Mouse (Mus musculus): ENCODE results near the gene Fgfr2.

Gene Fgfr2

GRCm38 (mm10) chr7:132701412-132701811 lies 421.7 kb downstream of the Fgfr2 start:
- CTCF ChIA-PET = no interaction called here

GRCm38 (mm10) chr7:132700107-132700506 lies 423.0 kb downstream of the Fgfr2 start:
- CTCF ChIA-PET = interaction anchor here (0.6 to 1.0 kb wide), 2 partner anchors 54 to 86 kb away, joined by 3 to 4 read pairs; no protein-coding TSS in a partner anchor

- CTCF ChIA-PET = interaction anchor here (0.6 to 1.0 kb wide), 2 partner anchors 54 to 87 kb away, joined by 3 to 4 read pairs; no protein-coding TSS in a partner anchor
Measured at GRCm38 (mm10) chr7:132699639-132700038, 423.5 kb downstream of the Fgfr2 start.

- CTCF ChIA-PET = interaction anchor here (0.9 to 1.0 kb wide), 2 partner anchors 37 to 87 kb away, joined by 3 read pairs; no protein-coding TSS in a partner anchor
Measured at GRCm38 (mm10) chr7:132699165-132699564, 424.0 kb downstream of the Fgfr2 start.

GRCm38 (mm10) chr7:132698737-132699136 lies 424.4 kb downstream of the Fgfr2 start:
- CTCF ChIA-PET = interaction anchor here (0.9 kb wide), 1 partner anchor 37 kb away, joined by 3 read pairs; no protein-coding TSS in a partner anchor

- CTCF ChIA-PET = interaction anchor here (1.1 kb wide), 1 partner anchor 23 kb away, joined by 3 read pairs; no protein-coding TSS in a partner anchor
Measured at GRCm38 (mm10) chr7:132697258-132697796, 425.8 kb downstream of the Fgfr2 start.

- CTCF ChIA-PET = no interaction called here
Measured at GRCm38 (mm10) chr7:132693561-132693960, 429.6 kb downstream of the Fgfr2 start.

- CTCF ChIA-PET = no interaction called here
Measured at GRCm38 (mm10) chr7:132692719-132693118, 430.4 kb downstream of the Fgfr2 start.

- CTCF ChIA-PET = no interaction called here
Measured at GRCm38 (mm10) chr7:132690716-132691472, 432.3 kb downstream of the Fgfr2 start.

- CTCF ChIA-PET = no interaction called here
Measured at GRCm38 (mm10) chr7:132689722-132690121, 433.4 kb downstream of the Fgfr2 start.

- CTCF ChIA-PET = no interaction called here
Measured at GRCm38 (mm10) chr7:132688721-132689120, 434.4 kb downstream of the Fgfr2 start.

GRCm38 (mm10) chr7:132687897-132688296 lies 435.3 kb downstream of the Fgfr2 start:
- CTCF ChIA-PET = no interaction called here

GRCm38 (mm10) chr7:132686515-132686914 lies 436.6 kb downstream of the Fgfr2 start:
- CTCF ChIA-PET = no interaction called here

GRCm38 (mm10) chr7:132683923-132684322 lies 439.2 kb downstream of the Fgfr2 start:
- CTCF ChIA-PET = no interaction called here

- CTCF ChIA-PET = interaction anchor here (1.1 kb wide), 1 partner anchor 15 kb away, joined by 3 read pairs; no protein-coding TSS in a partner anchor
Measured at GRCm38 (mm10) chr7:132682901-132683300, 440.2 kb downstream of the Fgfr2 start.

- CTCF ChIA-PET = interaction anchor here (1.1 kb wide), 1 partner anchor 14 kb away, joined by 3 read pairs; no protein-coding TSS in a partner anchor
Measured at GRCm38 (mm10) chr7:132682336-132682735, 440.8 kb downstream of the Fgfr2 start.

GRCm38 (mm10) chr7:132681831-132682230 lies 441.3 kb downstream of the Fgfr2 start:
- CTCF ChIA-PET = interaction anchor here (1.1 kb wide), 1 partner anchor 14 kb away, joined by 3 read pairs; no protein-coding TSS in a partner anchor

GRCm38 (mm10) chr7:132681296-132681695 lies 441.9 kb downstream of the Fgfr2 start:
- CTCF ChIA-PET = no interaction called here

GRCm38 (mm10) chr7:132679549-132679948 lies 443.6 kb downstream of the Fgfr2 start:
- CTCF ChIA-PET = no interaction called here

GRCm38 (mm10) chr7:132679117-132679516 lies 444.0 kb downstream of the Fgfr2 start:
- CTCF ChIA-PET = no interaction called here

GRCm38 (mm10) chr7:132675922-132676321 lies 447.2 kb downstream of the Fgfr2 start:
- CTCF ChIA-PET = no interaction called here

GRCm38 (mm10) chr7:132673931-132674755 lies 449.0 kb downstream of the Fgfr2 start:
- CTCF ChIA-PET = no interaction called here
